Mouse (Mus musculus) adrenal gland, postnatal 10 days (tissue): ENCODE data around the gene Afmid. TPM values are rescaled to one million over a fixed set of nuclear protein-coding genes. Genes with fewer than 3 reads are reported as not detected.

Experiments
- DNase-seq: peaks from one replicate; pipeline ENCODE4 v3.0.0; 2021; ENCODE audit warnings: mixed read lengths
- total RNA-seq, 2 experiments: library from RNA; stranded (reverse); gene quantifications; 2 replicates each; pipeline ENCODE4 v1.2.3; 2021

Gene Afmid
- total RNA-seq, 2 experiments from 2014 or later, result 14.1 to 17.7 TPM

- DNase-seq, result no peak
These were observed 54.0 kb downstream of the Afmid start for GRCm38 (mm10) chr11:117879676-117880075.

- no peak for DNase-seq
These were observed 54.7 kb downstream of the Afmid start for GRCm38 (mm10) chr11:117880336-117880976.

- no peak for DNase-seq
These were observed 55.2 kb downstream of the Afmid start for GRCm38 (mm10) chr11:117880977-117881358.

GRCm38 (mm10) chr11:117881787-117882186, 56.1 kb downstream of the Afmid start:
- peak; percentile 60 for DNase-seq

GRCm38 (mm10) chr11:117882208-117882607, 56.5 kb downstream of the Afmid start:
- peak; percentile 37 for DNase-seq

GRCm38 (mm10) chr11:117886000-117886399, 60.3 kb downstream of the Afmid start:
- DNase-seq, result peak; percentile 36

GRCm38 (mm10) chr11:117888168-117888852, 62.6 kb downstream of the Afmid start:
- no peak for DNase-seq

GRCm38 (mm10) chr11:117888853-117889822, 63.4 kb downstream of the Afmid start:
- no peak for DNase-seq

Other genes with a start within 250 kb of the Afmid start
- gene Tnrc6c, start 171.6 kb upstream of the Afmid start, total RNA-seq, result 10 to 100 TPM; 20.3 to 23.7 TPM
- gene Tmc8, start 43.8 kb upstream of the Afmid start, total RNA-seq, result 1 to 10 TPM; 4.8 to 8.3 TPM
- 10 to 100 TPM; 35.5 to 53.2 TPM for gene Tmc6, start 43.7 kb upstream of the Afmid start, total RNA-seq
- gene 6030468B19Rik, start 28.3 kb upstream of the Afmid start, total RNA-seq, result under 1 TPM; 0.42 to 0.45 TPM
- gene Gm20708, start 16.3 kb upstream of the Afmid start, total RNA-seq, result under 1 TPM; 0.57 to 0.58 TPM
- 10 to 100 TPM; 60.2 to 69.5 TPM for gene Syngr2, start 16.3 kb upstream of the Afmid start, total RNA-seq
- 10 to 100 TPM; 39.7 to 47.3 TPM for gene Tk1, start 168 bp downstream of the Afmid start, total RNA-seq
- 10 to 100 TPM; 23.3 to 28.0 TPM for gene Birc5, start 23.3 kb downstream of the Afmid start, total RNA-seq
- not detected for gene Tmem235, start 34.8 kb downstream of the Afmid start, total RNA-seq
- 10 to 100 TPM in 1 of 2 experiments, 1 to 10 TPM in 1; 9.5 to 17.3 TPM for gene Tha1, start 47.6 kb downstream of the Afmid start, total RNA-seq
- gene Socs3, start 144.1 kb downstream of the Afmid start, total RNA-seq, result 1 to 10 TPM; 5.0 to 9.0 TPM
- 10 to 100 TPM; 30.9 to 31.0 TPM for gene Pgs1, start 160.4 kb downstream of the Afmid start, total RNA-seq